Mouse (Mus musculus) brain, adult 2 months (tissue): ENCODE data around the gene Dlg4.

ENCODE experiments used
- DNase-seq: peaks from one replicate; pipeline ENCODE4 v3.0.0; 2011; ENCODE audit warnings: low read depth, low spot score

Dlg4 gene

DNA sequence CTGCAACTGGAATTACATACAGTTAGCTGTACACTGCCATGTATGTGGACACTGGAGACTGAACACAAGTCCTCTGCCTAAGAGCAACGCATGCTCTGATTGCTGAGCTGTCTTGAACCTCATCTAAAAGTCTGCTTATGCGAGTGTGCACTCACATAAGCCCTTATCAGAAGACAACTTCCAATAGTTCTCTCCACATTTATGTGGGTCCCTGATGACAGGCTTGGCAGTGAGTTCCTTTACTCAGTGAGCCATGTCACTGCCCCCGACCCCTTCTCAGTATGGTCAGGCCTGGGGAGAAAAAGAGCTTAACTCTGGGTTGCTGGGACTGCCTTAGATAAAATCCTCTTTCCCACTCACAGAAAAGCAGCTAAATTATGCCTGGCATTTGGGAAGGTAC lies at the start of gene Dlg4:
Dlg4 (plus strand) TSS at position 274 of the 400 bp plus-strand sequence.
- no peak for DNase-seq

DNA sequence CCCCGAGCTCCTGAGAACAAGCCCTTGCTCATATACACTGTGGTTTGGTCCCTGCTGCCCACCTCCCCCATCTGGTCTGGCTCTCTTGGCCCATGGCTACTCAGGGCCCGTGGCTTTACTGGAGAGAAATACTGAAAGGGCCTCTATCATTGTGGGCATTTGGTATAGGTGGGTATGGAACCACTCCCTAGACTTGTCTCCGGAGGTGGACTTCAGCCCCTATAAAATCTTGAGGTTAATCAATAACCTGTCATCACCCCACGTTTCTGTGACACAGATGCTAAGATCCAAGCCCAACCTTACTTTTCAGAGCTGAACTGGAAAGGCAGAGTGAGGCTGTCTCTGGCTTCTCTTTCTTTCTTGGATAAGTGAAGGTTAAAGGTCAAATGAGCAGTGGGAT lies 47.9 kb upstream of the Dlg4 start:
- no peak for DNase-seq

DNA sequence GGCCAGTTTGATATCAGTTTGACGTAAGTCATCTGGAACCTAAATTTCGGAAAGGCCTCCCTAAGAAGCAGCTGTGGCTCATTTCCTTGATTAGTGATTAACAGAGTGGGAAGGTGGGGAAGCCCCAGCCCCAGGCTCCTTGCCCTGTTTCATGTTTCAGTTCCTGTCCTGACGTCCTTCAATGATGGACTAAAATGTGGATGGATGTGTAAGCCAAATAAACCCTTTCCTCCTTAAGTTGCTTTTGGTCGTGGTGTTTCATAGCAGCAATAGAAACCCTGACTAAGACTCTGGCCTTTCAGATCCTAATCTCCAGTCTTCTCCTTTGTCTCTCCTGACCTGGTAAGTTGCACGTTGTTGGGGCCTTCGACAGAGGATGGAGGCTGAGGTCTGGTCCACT lies 46.5 kb upstream of the Dlg4 start:
- DNase-seq, result no peak

DNA sequence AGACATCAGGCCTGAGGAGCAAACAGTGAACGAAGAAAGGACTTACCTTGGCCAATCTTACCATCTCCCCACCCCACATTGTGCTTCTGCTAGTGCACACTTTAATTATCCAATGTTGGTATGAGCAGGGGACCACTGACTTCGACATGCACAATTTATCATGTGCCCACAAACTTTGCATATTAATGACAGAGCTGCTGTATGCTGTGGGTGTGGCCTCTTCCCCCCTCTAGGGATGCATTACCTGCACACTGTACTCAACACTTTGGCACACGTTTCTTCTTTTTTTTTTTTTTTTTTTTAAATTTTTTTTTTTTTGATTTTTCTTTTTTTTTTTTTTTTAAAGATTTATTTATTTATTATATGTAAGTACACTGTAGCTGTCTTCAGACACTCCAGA lies 46.0 kb upstream of the Dlg4 start:
- no peak for DNase-seq

DNA sequence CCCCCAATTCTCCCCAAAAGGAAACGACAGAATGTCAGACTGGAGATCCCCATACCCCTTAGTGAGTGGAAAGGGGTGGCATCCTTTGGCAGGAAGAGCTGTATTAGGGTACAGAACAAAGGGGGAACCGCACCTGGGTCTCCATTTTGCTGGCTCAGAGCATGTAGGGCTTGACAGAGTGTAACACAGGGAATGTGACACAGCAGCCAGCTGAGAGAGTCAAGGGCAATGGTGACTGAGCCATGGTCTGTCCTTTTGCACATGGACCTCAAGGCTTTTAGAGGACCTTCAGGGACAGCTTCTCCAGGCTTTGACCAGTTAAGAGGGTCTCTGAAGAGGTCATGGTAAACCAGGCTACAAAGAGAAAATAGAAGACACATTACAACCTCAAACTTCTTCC lies 41.8 kb upstream of the Dlg4 start:
- no peak for DNase-seq

DNA sequence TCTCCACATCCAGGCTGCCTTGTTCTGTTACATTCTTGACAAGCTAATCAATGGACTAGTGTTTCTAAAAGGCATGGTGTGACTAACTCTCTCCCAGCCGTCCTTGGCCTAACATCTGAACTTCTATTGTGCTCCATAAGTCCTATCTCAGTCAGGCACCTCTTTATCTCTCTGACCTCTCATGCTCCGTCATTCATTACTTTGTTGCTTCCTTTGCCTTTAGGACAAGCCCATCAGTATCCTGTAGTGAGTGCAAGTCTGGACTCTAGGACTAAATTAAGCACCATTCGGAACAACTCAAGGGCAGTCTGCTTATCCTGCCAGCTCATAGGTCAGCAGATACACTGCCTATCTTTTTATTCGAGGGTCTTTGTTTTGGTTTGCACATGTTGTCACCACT lies 40.5 kb upstream of the Dlg4 start:
- no peak for DNase-seq

DNA sequence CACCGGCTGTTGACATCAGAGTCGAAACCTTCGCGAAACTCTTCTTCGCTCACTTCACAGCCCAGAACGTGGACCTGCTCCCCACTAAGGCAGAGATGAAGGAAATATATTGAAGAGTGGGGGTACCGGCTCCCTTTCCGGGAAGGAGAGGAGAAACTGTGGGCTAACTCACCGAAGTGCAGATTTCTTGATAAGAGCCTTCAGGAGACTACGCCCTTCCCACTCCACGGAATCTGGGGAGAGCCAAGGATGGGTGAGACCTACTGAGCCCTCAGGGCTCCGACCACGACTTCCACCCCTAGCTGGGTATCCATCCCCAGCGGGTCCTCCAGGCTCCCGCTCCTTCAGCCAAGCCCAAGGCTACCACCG lies 36.9 kb upstream of the Dlg4 start:
- DNase-seq, result no peak

DNA sequence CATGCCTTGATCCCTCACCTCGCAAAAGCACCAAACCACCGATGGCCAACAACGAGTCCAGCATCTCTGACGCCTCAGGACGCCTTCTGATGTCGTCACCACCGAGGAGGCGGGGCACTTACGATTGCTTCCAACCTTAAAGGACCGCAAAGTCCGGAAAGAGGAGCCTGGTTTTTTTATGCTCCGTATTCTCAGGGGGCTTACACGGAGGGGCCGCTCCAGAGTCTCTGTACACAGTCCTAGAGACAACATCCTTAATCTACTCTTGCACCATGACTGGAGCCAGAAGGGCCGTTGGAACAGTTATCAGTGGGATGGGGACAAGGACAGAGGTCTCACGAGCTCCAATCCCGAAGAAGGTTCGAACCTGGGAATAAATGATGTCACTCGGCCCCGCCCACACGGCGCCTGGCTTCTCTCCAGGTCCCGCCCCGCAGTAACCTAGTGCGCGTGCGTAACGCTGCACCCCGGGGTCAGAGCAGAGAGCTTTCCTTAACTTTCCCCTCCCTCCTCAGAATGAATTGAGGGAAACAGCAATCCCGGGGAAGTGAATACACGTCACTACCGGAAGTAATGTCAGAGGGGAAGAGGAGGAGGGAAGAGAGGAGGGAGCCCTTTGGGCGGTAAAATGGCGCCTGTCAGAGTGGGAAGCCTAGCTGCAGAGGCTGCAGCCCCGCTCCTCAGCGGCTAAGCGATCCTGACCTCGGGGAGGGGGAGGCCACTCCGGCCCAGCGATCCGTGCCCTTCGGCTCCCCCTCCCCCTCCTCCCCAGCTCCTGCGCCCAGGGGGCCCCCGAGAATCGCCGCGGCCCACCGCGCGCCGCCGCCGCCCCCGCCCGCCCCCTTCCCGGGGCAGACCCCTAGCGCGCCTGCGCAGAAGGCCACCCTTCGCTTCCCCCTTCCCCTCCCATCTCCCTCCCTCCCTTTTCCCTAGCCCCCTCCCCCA lies 36.3 kb upstream of the Dlg4 start:
- peak; percentile 99 for DNase-seq

DNA sequence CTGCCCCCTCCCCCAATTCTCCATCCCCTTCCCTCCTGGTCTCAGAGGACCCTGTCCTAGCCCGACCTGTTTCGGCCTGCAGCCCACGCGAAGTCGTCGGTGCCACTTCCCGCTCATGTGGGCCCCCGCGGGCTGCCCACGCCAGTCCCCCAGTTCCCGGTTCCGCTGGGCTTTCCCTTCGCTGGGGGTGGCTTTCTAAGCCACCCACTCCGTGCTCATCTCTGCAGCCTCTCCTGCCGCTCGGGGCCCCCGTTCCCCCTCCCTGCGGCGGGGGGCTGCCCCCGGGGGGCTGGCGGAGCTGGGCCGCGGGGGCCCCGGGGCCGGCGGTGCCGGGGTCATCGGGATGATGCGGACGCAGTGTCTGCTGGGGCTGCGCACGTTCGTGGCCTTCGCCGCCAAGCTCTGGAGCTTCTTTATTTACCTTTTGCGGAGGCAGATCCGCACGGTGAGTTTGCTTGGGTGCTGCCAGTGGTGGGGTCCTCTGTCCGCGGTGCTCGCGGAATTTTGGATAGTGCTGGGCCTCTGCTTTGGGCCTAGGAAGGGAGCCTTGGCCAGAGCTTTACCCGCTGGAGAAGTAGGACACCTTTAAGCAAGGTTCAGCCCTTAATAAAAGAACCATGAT lies 35.5 kb upstream of the Dlg4 start, which contains the start of gene Ctdnep1:
Ctdnep1 (plus strand) TSS at position 16 of the 622 bp plus-strand sequence.
- DNase-seq, result no peak

DNA sequence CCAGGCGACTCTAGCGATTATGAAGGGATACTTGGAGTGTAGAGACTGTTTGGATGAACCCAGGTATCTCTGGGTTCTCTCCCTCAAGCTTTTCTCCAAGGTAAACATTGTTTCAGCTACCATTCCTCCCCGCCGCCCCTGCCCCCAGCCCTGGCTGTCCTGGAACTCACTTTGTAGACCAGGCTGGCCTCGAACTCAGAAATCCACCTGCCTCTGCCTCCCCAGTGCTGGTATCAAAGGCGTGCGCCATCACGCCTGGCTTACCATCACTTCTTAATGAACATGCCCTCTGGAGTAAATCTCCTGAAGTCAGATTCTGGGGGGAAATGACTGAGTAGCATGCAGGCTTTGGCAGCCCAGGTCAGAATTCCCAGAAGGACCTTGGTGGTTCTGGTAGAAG lies 34.5 kb upstream of the Dlg4 start, which contains the start of gene Elp5:
Elp5 (minus strand) TSS at position 293 of the 400 bp plus-strand sequence.
- DNase-seq, result no peak

DNA sequence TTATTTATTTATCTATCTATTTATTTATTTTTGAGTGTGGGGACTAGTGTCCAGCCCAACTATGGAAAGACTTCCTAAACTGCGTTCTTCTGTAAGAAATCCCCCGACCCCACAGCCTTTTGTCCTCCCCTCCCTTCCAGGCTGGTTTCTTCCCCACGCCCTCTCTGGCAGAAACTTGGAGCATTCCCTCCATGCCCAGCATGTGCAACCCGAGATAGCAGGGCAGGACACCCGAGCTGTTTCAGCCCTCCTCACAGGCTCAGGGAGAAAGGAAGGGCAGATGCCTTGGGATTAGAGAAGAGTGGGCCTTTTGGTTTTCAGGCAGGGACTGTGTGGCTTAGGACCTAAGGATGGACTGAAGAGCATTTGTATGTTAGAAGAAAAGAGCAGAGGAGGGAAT lies 33.9 kb upstream of the Dlg4 start:
- DNase-seq, result no peak

DNA sequence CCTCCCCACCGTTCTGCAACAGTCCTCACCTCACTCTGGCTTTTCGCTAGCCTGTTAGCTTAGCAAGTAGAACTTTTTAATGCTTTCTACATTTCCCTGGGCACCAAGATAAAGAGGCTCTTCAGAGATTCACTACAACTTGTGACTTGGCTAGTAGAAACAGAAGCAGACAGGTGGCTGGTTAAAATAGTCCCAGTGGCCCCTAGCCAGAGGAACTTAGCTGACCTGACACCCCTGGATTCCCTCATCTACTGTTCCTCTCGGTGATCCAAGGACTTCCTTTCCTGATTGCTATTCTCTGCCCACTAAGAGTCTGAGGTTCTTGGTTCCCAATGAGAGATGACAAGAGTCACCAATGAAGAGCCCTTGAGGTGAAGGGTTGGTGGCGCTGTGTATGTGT lies 33.4 kb upstream of the Dlg4 start:
- no peak for DNase-seq

DNA sequence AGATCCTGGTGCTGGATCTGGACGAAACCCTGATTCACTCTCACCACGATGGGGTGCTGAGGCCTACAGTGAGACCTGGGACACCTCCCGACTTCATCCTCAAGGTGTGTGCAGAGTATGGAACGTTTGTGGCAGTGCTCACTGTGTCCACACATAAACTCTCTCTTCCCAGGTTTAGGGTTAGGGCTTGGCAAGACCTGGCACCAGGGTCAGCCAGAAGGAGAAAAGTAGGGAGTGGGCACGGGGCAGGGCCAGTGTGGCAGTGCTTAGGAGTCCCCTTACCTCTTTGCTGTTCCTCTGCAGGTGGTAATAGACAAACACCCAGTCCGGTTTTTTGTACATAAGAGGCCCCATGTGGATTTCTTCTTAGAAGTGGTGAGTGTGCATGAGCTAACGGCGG lies 32.3 kb upstream of the Dlg4 start:
- DNase-seq, result no peak

DNA sequence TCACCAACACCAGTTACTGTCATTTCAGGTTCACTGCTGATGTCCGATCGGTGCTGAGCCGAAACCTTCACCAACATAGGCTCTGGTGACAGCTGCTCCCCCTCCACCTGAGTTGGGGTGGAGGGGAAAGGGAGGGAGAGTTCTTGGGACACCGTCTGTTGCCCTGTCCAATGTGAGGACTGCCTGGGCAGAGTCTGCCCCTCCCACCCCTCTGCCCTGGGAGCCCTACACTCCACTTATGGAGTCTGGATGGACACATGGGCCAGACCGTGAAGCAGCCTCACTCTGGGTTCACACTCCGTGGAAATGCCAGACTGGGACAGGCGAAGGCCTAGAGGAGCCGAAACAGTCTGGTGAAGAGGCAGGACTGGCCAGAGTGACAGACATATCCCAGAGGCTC lies 26.8 kb upstream of the Dlg4 start:
- no peak for DNase-seq

DNA sequence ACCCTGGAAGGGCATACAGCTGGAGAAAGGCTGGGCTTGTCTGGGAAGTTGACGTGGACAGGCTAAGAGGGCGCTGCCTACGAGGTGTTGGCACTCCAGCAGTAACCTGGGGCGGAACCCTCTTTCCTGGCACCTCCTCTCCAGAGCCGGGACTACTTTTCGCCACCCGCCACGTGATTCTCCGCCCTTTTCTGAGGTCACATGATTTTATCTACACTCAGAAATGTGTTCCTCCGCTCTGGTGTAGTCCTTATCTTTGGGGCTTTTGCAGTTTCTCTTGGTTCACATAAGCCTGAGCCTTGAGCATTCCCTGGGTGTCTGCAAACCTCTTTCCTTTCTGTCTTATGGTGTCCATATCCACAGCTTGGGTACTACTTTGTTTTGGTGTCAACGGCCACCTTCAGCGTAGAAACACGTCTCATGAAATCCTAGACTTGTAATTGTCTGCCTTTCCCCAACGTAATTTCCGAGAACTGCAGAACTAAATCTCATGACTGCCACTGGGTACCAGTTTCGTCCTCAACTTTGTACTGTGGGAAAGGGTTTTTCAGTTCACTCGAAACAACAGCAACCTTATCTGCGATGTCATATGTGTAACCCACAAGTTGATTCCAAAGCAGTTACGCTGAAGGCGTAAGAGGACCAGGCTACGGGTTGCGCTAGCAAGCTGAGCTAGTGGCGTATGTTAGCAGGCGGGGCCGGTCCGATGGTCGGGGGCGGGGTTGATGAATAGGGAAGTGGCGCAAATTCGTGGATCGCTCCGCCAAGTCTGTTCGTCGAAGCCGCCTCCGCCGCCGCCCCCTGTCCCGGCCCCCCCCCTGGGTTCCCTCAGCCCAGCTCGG lies 25.7 kb upstream of the Dlg4 start, which contains the start of gene Gabarap:
Gabarap (plus strand) TSS at position 294 of the 842 bp plus-strand sequence.
- DNase-seq, result peak; percentile 99

DNA sequence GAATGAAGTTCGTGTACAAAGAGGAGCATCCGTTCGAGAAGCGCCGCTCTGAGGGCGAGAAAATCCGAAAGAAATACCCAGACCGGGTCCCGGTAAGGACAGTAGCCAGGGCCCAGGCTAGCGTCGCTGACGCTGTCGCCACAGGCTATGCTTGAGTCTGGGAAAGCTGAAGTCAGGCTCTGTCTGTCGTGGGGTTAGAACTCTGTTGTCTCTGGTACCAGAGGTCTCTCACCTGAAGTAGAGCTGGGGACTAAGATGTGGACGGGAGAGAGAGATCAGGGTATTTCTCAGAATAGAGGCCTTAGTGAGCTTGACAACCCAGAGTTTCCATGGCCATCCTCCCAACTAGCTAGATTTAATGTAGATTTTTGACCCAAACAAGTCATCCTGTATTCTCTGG lies 25.0 kb upstream of the Dlg4 start:
- DNase-seq, result no peak

DNA sequence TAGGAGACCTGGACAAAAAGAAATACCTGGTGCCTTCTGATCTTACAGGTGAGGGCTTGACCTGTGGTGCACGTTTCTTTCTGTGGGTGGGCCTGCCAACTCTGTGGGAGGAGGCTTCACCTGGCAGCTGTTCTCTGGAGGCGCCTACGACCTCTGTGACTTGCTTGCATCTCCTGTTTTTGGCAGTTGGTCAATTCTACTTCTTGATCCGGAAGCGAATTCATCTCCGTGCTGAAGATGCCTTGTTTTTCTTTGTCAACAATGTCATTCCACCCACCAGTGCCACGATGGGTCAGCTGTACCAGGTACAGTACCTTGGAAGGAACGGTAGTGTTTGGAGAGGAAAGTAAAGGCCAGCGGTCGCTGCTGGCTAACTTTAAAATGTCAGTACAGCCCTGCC lies 24.3 kb upstream of the Dlg4 start:
- no peak for DNase-seq

DNA sequence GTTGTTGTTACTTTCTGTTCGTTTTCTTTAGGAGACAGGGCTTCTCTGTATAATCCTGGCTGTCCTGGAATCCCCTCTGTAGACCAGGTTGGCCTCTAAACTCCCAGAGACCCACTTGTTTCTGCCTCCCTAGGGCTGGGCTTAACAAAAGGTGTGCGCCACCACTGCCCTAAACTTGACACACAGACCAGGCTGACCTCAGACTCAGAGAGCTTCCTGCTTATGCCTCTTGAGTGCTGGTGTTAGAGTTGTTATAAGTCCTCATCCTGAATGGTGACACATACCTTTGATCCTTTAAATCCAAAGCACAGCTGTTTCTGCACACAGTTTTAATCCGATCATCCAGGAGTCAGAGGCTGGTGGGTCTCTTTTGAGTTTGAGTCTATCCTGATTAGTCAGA lies 23.8 kb upstream of the Dlg4 start:
- DNase-seq, result no peak

DNA sequence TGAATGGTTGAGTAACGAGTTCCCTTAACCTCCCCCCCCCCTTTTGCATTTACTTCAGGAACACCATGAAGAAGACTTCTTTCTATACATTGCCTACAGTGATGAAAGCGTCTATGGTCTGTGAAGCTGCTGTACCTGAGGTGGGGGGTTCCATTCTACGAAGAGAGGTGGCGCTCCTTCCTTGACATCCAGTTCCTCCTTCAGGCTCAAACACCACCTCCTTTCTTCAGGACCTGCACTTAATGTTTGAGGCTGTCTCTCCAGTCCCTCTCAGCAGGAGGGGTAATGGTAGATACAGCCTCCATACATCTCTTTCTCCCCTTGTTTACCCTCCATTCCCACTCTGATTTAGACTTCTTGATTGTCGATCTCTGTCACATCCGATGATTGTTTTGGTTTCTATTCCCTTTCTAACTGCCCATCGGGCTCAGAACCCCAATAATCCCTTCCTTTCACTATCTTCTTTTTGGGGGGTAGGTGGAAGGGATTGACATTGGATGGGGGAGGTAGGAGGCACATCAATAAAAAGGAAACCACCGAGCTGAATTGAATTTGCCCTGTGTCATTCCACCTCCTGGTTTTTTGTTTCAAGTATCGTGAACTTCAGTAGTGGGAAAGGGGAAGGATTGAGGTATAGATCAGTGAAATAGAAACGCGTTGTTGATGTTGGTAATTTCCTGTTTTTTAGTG lies 22.2 kb upstream of the Dlg4 start:
- DNase-seq, result no peak

DNA sequence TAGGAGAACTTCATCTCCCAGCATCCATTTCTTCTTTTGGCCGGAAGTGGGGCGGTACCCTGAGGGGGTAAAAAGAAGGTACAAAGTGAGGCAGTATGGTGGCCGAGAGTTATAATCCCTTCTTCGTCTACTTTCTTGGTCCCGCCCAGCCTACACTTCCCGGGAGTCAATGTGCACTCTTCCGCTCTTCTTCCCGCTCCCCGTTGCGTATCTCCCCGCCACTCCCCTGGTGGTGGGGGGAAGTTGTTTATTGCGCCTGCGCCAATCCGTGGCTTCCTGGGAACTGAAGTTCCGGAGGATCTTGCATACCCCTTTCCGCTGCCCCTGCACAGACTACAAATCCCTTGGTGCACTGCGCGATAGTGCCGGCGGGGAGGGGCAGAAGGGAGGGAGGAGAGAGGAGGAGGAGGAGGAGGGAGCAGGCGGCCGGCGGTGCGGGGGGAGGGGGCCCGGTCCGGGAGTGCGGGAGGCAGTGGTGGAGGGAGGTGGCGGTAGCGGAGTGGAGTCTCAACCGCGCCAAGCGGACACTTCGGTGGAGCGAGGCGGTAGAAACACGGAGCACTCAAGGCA lies 21.3 kb upstream of the Dlg4 start, which contains the start of gene Phf23:
Phf23 (plus strand) TSS at position 387 of the 570 bp plus-strand sequence.
- DNase-seq, result peak; percentile 100
